Mouse (Mus musculus): Measurements from ENCODE around the gene Slc7a14. TPM values are rescaled to one million over a fixed set of nuclear protein-coding genes. Genes with fewer than 3 reads are reported as not detected.

The Slc7a14 gene
- 0.43 and 0.46 TPM in 2 replicates for polyA plus RNA-seq (2016; fragmentation: Nextera tagmentation; extraction: Ambion mirVana)

DNA sequence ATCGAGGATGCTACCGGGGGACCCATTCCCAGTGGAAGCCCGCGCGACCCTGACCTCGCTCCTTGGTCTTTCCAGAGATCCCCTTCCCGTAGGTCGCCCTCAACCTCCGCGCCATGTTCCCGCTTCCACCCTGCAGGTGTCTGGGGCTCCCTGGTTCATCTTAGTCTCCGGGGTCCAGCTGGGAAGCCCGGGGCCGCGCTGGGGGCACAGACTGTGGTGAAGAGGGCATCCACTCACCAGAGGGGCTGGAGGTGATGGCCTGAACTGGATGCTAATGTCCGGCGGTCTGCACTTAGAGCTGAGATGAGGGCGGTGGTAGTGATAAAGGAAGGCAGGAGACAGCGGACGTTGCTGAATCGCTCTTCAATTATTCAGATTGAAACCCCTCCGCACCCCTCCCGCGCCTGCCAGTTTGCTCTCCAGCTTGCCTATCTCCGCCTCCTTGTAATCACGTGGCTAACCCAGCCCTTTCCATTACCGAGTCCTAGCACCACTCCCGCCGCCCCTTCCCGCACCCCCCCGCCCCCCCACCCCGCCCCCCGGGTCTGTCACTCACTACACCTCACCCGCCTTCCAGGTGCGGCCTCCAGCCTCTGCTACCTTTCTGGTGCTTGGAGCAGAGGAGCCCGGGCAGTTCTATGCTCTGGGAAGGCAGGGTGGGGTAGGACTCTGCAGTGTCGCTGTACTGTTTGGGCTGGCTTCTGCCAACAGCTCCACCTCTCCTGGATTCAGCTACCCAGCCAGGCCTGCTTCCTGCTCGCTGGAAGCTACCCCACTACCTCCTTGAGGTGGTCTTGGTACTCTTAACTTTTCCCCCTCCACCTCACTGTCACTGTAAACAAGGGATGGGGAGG lies at the start of gene Slc7a14:
Gene Slc7a14 (minus strand): TSS at position 445 of the 854 bp plus-strand sequence.
- peak within 1 kb of the TSS; percentile 50 for H3K4me3 ChIP-seq
- no peaks in the 10 kb centered on the region for H3K9me3 ChIP-seq
- WGBS = under 1% methylated on average over 33 of the region's 38 CpGs
- H3K4me1 ChIP-seq = peaks cover 14% of the 10 kb centered on the region
- no peaks in the 10 kb centered on the region for H3K36me3 ChIP-seq
- DNase-seq (ENCODE audit: low spot score) = no peak
- no peak within 1 kb of the TSS for H3K27ac ChIP-seq
- peaks cover 48% of the 10 kb centered on the region for H3K27me3 ChIP-seq (ENCODE audit: insufficient read depth, poor library complexity, severe bottlenecking)

DNA sequence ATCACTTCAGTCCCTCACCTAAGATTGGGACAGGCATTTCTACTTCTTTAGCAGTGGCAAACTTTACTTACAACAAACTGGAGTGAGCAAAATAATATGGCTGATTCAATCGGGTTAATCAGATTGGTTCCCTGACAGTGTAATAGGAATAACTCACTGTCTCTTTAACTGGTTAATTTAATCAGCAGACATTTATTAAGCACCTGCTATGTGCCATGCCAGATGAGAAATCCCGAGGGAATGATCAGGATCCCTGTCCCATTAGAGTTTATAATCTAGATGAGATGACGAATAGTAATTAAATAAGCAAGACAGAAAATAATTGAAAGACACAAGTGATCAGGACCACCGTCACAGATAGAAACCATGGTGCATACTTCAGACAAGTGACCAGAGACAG lies 36.4 kb upstream of the Slc7a14 start:
- Histone ChIP-seq H3K27me3 (ENCODE audit: insufficient read depth, poor library complexity, severe bottlenecking) (no peaks in the 10 kb centered on the region), H3K4me1 (peaks cover 3% of the 10 kb centered on the region; the same call in 1 of the 2 replicates), H3K27ac (no peak overlapping the region), H3K9me3 (no peaks in the 10 kb centered on the region), H3K36me3 (no peaks in the 10 kb centered on the region), H3K4me3 (no peak overlapping the region)
- no peak for DNase-seq (ENCODE audit: low spot score)
- WGBS = 75% methylated on average over 4 of the region's 4 CpGs

DNA sequence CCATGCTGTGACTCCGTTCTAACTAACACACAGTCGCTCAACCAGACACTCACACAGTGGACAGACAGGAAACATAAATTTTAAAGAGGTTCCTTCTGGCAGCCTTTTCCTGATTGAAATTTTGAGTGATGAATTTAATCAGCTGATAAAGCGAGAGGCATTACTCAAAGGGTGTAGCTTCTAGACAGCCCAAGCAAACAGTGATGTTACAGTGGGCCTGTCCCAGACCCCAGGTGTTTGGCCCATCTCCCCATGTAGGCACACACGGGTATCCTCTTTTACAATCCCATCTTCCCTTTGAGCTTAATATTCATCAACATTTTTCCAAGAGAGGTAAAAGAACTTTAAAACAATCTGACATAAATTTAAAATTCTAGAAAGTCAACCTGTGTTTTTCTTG lies 35.6 kb upstream of the Slc7a14 start:
- Histone ChIP-seq H3K4me1 (peaks cover 3% of the 10 kb centered on the region; the same call in 1 of the 2 replicates), H3K4me3 (no peak overlapping the region), H3K9me3 (no peaks in the 10 kb centered on the region), H3K27ac (no peak overlapping the region), H3K27me3 (ENCODE audit: insufficient read depth, poor library complexity, severe bottlenecking) (no peaks in the 10 kb centered on the region), H3K36me3 (no peaks in the 10 kb centered on the region)
- no peak for DNase-seq (ENCODE audit: low spot score)
- 81% methylated on average over 4 of the region's 4 CpGs for WGBS

DNA sequence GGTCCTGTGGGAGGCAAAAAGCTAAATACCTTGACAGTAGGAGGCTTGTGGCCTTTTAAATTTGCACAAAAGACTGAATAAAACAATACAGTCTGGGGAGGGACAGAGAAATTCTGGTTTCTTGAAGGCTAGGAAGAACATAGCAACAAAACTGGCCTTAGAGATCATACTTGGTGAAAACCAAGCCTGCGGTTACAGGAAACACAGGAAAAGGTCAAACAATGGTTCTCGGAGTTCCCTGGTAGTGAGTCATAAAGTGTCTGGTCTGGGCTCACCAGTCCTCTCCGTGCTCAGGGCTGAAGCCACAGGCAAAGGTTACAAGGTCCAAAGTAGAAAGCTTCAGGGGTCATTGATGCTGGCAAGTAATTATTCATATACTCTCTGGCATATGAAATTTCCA lies 29.1 kb upstream of the Slc7a14 start:
- Histone ChIP-seq H3K4me1 (peaks cover 3% of the 10 kb centered on the region; the same call in 1 of the 2 replicates), H3K27me3 (ENCODE audit: insufficient read depth, poor library complexity, severe bottlenecking) (no peaks in the 10 kb centered on the region), H3K4me3 (no peak overlapping the region), H3K27ac (no peak overlapping the region), H3K36me3 (no peaks in the 10 kb centered on the region), H3K9me3 (no peaks in the 10 kb centered on the region)
- no peak for DNase-seq (ENCODE audit: low spot score)
- WGBS = 46% methylated on average over 3 of the region's 3 CpGs

DNA sequence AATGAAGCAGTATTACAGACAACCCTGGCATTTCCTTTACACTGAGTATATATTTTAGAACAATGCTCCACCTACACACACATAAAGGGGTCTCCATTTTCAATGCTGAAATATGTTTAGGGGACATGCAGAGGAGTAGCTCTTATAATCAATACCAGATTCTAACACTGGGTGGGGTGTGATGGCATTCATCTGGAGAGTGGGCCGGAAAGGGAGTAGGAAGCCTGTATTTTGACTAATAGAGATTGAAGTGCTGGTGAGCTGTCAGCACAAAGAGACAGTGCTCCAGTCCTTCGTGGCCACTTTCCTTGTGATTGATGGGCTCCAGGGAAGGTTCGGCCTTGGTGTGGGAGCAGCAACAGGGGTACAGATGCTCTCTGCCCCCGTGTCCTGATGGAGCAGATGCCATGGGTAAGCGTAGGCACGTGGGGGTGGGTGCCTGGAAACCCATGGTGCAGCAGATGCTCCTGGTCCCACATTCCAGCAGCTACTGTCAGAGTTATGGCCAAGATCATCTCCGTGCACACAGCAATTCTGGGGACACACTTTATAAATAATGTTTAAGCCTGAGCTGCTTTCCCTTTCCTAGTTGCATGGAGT lies 18.2 kb upstream of the Slc7a14 start:
- no peak overlapping the region for H3K4me3 ChIP-seq

DNA sequence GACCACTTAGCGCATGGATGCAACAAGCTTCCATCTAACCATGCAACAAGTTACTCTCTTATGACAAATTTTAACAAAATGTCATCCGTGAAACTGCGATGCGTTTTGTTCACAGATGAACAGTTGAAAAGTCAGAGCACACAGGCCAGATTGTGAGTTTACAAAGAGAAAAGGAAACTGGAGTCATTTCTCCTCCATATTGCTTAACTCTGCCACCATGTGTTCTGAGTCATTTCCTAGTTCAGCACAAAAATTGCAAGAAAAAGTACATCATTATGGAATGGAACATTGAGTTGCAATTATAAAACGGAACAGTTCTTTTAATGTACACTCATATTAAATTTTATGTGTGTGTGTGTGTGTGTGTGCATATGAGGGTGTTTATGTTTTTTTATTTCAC lies 17.6 kb upstream of the Slc7a14 start:
- WGBS = 84% methylated on average over 5 of the region's 5 CpGs
- H3K4me3 ChIP-seq = no peak overlapping the region
- no peaks in the 10 kb centered on the region for H3K36me3 ChIP-seq
- no peak overlapping the region for H3K27ac ChIP-seq
- no peaks in the 10 kb centered on the region for H3K4me1 ChIP-seq
- H3K27me3 ChIP-seq (ENCODE audit: insufficient read depth, poor library complexity, severe bottlenecking) = no peaks in the 10 kb centered on the region
- DNase-seq (ENCODE audit: low spot score) = no peak
- H3K9me3 ChIP-seq = no peaks in the 10 kb centered on the region

More for the DNA sequence above, 18.2 kb upstream of the Slc7a14 start:
- no peak overlapping the region for H3K27ac ChIP-seq
- no peaks in the 10 kb centered on the region for H3K4me1 ChIP-seq
- no peaks in the 10 kb centered on the region for H3K27me3 ChIP-seq (ENCODE audit: insufficient read depth, poor library complexity, severe bottlenecking)
- no peaks in the 10 kb centered on the region for H3K36me3 ChIP-seq
- WGBS = 63% methylated on average over 7 of the region's 7 CpGs
- no peaks in the 10 kb centered on the region for H3K9me3 ChIP-seq
- DNase-seq (ENCODE audit: low spot score) = no peak

DNA sequence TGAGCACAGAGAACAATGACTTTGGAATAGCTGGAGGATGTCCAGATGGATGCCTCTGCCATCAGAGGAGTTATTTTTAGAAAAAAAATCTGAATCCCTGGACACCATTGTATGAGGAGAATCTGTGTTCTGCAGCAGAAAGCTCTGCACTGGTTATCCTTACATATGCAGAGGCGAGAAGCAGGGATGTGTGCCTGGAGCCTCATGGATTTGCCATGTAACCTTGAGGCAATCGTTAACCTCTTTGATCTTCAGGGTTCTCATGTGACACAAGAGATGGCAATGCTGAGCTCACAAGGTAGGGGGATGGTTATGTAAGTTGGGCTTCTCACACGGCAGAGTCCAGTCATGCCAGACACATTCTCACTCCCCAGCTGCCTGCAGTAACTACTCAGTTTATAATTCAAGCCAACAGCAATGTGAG lies 14.1 kb upstream of the Slc7a14 start:
- WGBS = 66% methylated on average over 3 of the region's 3 CpGs
- no peaks in the 10 kb centered on the region for H3K27me3 ChIP-seq (ENCODE audit: insufficient read depth, poor library complexity, severe bottlenecking)

DNA sequence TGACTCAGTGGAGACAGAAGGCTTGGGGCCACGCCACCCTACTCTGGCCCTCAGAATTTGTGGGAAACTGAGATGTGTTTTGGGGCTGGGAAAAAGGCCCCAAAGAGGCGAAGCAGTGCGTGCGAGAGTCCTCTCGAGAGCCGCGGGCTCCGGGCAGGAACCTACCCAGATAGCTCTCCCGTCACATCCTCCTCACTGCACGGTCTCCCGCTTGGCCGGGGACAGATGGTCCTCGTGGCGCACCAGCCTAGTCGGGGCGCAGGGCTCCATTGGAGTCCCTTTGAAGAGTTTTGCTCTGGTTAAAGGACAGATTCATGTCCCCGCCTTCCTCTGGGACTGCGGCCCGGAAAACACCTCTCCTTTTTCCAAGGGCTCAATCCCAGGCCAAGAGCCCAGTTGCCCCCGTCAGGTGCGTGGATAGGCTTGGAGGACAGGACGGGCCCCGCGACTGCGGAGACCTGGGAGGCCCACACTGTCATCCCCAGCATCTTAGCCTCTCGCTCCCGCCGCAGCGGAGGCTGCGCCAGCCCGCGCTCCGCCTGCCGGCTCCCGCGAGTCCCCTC lies 726 bp downstream of the Slc7a14 start:
- Histone ChIP-seq H3K4me1 (peaks cover 14% of the 10 kb centered on the region), H3K27me3 (ENCODE audit: insufficient read depth, poor library complexity, severe bottlenecking) (peaks cover 48% of the 10 kb centered on the region), H3K36me3 (no peaks in the 10 kb centered on the region), H3K4me3 (peak overlapping the region; percentile 50), H3K9me3 (no peaks in the 10 kb centered on the region), H3K27ac (no peak overlapping the region)
- DNase-seq (ENCODE audit: low spot score) = no peak
- 3% methylated on average over 36 of the region's 36 CpGs for WGBS

More for the DNA sequence above, 14.1 kb upstream of the Slc7a14 start:
- Histone ChIP-seq H3K4me1 (no peaks in the 10 kb centered on the region), H3K36me3 (no peaks in the 10 kb centered on the region), H3K9me3 (no peaks in the 10 kb centered on the region), H3K4me3 (no peak overlapping the region), H3K27ac (no peak overlapping the region)
- DNase-seq (ENCODE audit: low spot score) = no peak

DNA sequence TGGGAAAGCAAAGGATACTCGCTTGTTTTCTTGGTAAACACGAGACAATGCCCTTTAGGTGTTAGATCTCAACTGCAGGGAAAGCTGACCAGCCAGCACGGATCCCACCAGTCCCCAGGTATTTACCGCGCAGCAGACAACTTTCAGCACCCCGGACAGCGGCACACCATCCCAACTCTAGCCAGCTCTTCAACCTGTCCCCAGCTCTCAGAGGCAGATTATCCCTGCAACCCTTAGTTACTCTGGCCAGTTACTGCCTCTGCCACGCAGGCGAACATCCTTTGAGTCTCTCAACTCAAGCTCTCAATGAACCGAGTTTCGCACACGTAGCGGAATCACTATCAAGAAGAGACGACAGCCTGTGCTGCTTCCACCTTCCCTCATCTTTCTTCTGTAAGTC lies 1.3 kb downstream of the Slc7a14 start:
- Histone ChIP-seq H3K27me3 (ENCODE audit: insufficient read depth, poor library complexity, severe bottlenecking) (peaks cover 48% of the 10 kb centered on the region), H3K4me3 (no peak overlapping the region), H3K36me3 (no peaks in the 10 kb centered on the region), H3K4me1 (peaks cover 14% of the 10 kb centered on the region), H3K27ac (no peak overlapping the region), H3K9me3 (no peaks in the 10 kb centered on the region)
- WGBS = 3% methylated on average over 14 of the region's 14 CpGs
- DNase-seq (ENCODE audit: low spot score) = peak; percentile 85

DNA sequence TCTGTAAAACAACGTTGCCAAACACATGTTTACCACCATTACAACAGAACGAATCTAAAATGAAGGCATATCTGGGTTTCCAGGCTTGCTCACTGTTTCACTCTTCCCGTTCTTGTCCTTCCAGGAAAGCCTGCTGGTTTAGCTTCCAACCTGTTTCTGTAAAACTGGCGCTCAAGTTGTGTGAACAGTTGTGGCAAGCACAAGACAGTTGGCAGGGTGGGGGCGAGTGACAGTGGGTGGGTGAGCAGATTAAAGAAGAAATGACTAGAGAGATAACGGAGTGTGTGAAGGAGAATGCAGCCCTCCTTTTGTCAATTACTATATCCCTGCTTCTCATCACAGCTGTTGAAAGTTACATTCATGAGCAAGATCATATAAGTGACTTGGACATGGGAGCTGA lies 2.2 kb downstream of the Slc7a14 start:
- Histone ChIP-seq H3K4me3 (no peak overlapping the region), H3K27ac (no peak overlapping the region), H3K4me1 (peaks cover 14% of the 10 kb centered on the region), H3K27me3 (ENCODE audit: insufficient read depth, poor library complexity, severe bottlenecking) (peaks cover 48% of the 10 kb centered on the region), H3K36me3 (no peaks in the 10 kb centered on the region), H3K9me3 (no peaks in the 10 kb centered on the region)
- no peak for DNase-seq (ENCODE audit: low spot score)
- 74% methylated on average over 6 of the region's 6 CpGs for WGBS

DNA sequence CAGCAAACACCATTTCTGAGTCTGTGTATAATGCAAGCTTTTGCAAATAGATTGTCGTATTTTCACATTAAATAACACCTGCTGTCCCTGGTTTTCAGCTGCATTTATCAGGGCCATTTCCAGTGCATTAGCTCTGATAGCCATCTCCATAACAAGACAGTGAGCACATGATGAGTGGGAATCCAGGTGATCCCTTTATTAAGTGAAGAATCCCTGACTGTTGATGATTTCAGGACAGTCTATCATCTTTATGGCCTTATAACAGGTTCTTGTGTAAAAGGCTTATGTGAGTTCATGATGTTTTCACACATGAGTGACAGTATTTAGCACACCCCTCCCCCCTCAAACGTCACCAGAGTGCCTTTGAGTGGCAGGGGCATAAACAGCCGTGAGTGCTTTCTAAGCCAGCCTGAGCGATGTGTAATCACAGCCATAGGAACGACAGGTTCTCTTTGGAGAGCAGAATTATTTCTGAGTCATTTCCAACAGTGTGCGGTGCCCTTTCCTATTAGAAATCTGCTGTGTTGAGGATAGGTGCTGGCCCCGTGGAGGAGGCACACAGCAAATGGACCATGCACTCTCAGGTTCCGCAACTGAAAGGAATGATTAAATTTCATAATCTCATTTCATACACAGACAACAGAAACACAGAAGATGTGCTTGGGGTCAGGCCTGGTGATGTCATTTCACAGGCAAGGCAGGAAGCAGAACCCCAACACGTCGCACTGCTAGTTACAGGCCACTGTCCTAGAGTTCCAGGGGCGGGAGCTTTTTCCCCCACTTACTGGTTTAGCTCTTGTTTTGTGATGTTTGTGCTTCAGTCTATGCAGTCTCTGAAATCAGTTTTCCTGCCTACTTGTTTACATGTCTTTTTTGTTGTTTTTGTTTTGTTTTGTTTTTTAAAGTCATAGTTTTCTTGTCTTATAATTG lies 18.2 kb downstream of the Slc7a14 start:
- DNase-seq (ENCODE audit: low spot score) = peak; percentile 61
- H3K9me3 ChIP-seq = no peaks in the 10 kb centered on the region
- 70% methylated on average over 11 of the region's 11 CpGs for WGBS

DNA sequence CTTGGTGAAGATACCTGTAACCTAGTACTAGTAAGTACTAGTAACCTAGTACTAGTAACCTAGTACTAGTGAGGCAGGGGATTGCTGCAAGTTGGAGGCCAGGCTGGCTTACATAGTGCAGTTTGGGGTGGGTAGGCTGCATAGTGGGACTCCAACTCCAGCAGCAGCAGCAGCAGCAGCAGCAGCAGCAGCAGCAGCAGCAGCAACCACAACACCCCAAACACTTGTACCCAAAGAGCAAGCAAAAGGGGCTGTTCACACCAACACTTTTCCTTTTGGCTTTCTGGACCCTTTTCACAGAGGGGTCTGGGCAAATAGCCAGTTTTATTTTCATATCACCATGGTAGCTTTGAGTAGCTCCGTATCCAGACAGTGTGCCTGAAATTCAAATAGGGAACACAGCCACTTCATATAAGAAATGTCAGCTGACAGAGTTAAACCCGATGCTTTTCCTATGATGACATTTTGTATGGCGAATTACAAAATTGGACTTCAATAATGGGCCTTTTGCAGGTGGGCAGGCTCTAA lies 22.7 kb downstream of the Slc7a14 start:
- DNase-seq (ENCODE audit: low spot score) = no peak
- Histone ChIP-seq H3K4me3 (no peak overlapping the region), H3K9me3 (no peaks in the 10 kb centered on the region), H3K27ac (no peak overlapping the region), H3K27me3 (ENCODE audit: insufficient read depth, poor library complexity, severe bottlenecking) (no peaks in the 10 kb centered on the region), H3K4me1 (no peaks in the 10 kb centered on the region), H3K36me3 (no peaks in the 10 kb centered on the region)
- 72% methylated on average over 3 of the region's 3 CpGs for WGBS

More for the DNA sequence above, 18.2 kb downstream of the Slc7a14 start:
- H3K4me1 ChIP-seq = no peaks in the 10 kb centered on the region
- H3K27me3 ChIP-seq (ENCODE audit: insufficient read depth, poor library complexity, severe bottlenecking) = no peaks in the 10 kb centered on the region
- H3K27ac ChIP-seq = no peak overlapping the region
- H3K36me3 ChIP-seq = no peaks in the 10 kb centered on the region
- no peak overlapping the region for H3K4me3 ChIP-seq

All from heart, embryonic 10.5 days (tissue).